Mouse (Mus musculus) gastrocnemius, postnatal 4 days (tissue): ENCODE results near the gene Cd68. TPM values are rescaled to one million over a fixed set of nuclear protein-coding genes. Genes with fewer than 3 reads are reported as not detected.
"Not testable (repeated sequence)": the region's sequence is repeated elsewhere in the genome, so short reads cannot be mapped to it uniquely, and the experiment has no call there.

Experiments
- DNase-seq, 2 experiments: peaks; one replicate each; pipeline ENCODE4 v3.0.0; 2021 to 2022; ENCODE audit warnings: low spot score in 2 of 2, mixed read lengths in 2 of 2
- microRNA-seq: library from miRNA; unstranded; fragments of <30 nt; microRNA quantifications from one replicate; pipeline ENCODE4 v1.2.0, GENCODE M21; 2021
- total RNA-seq, 2 experiments: library from RNA; stranded (reverse); gene quantifications; 2 replicates each; pipeline ENCODE4 v1.2.3; 2021

Gene Cd68
- total RNA-seq, 2 experiments from 2014 or later, result 13.1 to 14.0 TPM

DNA sequence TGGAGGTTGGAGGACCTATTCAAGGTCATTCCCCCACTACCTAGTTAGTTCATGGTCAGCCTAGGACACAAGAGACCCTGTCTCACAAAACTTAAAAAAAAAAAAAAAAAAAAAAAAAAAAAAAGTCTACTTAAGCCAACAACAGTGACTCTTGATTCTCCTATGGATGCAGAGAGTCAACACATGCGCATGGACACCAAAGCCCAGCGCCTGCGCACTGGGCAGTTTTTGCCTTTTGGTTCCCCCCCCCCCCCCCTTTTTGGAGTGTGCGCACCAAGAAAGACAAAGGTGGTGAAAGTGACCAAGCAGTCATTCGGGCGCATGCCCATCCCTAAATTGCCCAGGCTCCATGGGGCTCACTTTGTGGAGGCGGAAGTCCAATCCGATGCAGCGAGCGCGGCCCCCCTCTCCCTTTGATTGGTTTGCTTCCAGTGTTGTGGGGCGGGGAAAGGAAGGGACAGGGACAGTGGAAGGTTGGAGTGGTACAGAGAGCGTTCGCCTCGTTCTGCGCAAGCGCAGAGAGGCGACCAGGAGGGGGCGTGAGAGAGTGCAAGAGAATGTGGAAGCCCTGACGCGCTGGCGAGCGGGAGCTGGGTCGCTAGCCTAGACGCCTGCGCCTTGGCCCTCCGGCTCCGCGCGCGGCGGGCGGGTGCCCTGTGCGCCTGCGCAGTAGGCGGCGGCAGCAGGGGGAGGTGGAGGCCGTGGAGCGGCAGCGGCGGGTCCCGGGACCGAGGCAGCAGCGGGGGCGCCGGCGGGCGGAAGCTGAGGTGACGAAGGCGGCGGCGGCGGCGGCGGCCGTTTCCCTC is 33.5 kb downstream of the Cd68 start, which contains the start of gene Fxr2:
Gene Fxr2 (plus strand): TSS at position 707 of the 806 bp plus-strand sequence.
- peak; percentile 99 to 100 for DNase-seq

DNA sequence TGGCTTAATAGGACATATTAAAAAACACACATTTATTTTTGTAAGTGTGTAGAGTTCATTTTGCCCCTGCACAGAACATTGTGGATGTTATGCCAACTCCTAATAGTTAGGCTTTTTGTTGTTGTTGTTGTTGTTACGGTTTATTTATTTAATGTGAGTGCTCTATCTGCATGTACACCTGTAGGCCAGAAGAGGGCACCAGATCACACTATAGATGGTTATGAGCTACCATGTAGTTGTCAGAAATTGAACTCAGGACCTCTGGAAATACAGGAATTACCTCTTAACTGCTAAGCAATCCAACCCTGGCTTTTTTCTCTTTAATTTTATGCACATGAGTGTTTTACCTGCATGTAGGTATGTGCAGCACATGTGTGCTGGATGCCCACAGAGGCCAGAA is 36.2 kb downstream of the Cd68 start:
- no peak for DNase-seq

DNA sequence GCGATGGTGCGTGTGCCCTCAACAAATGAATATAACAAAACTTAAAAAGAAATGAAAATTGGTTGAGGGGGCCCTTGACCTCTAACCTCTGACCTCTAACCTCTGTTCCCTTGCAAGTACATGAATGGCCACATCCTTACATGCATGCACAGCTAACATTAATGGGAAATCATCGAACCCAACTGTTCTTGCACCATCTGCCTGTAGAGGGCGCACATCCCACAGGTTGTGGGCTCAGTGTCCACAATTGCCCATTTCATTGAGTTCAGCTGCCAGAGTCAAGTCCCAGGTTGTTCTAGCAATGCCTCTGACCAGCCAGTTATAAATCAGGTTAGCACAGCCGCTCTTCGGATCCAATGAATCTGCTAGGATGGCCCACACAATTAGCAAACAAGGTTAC is 37.7 kb downstream of the Cd68 start:
- peak; percentile 35 to 70 for DNase-seq

DNA sequence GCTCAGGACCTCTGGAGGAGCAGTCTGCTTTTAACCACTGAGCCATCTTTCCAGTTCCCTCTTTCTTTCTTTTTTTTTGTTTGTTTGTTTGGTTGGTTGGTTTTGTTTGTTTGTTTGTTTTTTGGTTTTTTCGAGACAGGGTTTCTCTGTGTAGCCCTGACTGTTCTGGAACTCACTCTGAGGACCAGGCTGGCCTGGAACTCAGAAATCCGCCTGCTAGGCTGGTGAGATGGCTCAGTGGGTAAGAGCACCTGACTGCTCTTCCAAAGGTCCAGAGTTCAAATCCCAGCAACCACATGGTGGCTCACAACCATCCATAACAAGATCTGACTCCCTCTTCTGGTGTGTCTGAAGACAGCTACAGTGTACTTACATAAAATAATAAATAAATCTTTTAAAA is 41.6 kb downstream of the Cd68 start:
- DNase-seq, result not testable (repeated sequence)

DNA sequence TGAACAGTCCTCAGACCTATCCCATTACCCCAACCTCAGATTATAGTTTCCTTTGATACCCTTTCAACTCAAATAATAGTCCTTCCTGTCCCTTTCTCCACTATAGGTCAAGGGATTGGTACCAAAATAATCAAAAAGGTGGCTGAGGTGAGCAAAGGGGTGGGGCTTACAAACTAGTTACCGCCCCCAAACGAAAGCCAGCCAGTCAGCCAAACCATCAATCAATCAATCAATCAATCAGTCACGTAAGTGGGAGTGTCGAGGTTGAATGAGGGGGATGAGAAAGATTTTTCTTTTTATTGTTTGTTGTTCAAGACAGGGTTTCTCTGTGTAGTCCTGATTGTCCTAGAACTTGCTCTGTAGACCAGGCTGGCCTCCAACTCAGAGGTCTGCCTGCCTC is 42.9 kb downstream of the Cd68 start:
- DNase-seq, result no peak

DNA sequence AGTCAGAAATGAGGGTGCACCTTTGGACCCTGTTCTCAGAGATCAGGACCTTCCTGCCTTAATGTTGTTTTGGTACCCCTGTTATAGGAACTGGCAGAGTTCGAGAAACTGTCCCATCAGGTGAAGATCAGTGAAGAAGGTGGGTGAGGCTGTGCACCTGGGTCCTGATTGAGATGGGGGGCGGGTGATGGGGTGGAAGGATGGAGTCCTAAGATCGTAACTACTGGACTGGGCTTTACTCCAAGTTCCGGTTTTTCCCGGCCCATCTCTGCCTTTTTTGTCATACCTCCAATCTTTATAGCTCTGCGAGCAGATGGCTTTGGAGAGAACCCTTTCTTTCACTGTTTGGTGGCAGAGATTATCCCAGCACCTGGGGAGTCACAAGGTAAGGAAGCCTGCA is 43.5 kb downstream of the Cd68 start:
- DNase-seq, result no peak

DNA sequence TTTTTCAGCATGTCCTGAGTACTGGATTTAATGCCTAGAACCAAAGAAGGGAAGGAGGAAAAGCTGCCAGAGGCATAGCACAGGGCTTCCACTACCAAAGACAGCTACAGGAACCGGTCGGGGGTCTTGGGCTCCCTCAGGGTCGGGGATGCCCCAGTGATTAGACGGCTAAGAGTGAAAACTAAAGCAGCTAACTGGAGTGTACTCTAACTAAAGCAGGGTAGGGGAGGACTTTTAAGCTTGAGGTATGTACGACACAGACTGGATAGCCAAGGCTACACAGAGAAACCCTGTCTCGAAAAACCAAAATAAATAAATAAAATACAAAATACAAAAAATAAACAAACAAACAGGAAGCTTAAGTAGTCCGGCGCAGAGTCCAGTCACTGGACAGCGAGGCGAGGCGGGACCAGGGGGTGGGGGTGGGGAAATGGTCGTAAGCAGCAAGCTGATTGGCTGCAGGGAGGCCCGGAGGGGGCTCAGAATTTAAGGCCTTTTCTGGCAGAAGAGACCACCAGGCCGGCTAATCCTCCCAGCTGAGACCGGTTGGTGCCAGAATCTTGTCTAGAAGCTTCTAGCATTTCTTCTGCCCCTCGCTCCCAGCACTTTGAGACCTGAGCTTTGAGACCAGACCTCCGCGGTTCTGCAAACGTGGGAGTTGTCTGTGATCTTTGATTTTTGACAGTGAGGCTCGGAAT is 44.2 kb downstream of the Cd68 start, which contains the start of gene Sat2:
Gene Sat2 (plus strand): TSS at position 454 of the 698 bp plus-strand sequence.
- peak; percentile 45 to 72 for DNase-seq

DNA sequence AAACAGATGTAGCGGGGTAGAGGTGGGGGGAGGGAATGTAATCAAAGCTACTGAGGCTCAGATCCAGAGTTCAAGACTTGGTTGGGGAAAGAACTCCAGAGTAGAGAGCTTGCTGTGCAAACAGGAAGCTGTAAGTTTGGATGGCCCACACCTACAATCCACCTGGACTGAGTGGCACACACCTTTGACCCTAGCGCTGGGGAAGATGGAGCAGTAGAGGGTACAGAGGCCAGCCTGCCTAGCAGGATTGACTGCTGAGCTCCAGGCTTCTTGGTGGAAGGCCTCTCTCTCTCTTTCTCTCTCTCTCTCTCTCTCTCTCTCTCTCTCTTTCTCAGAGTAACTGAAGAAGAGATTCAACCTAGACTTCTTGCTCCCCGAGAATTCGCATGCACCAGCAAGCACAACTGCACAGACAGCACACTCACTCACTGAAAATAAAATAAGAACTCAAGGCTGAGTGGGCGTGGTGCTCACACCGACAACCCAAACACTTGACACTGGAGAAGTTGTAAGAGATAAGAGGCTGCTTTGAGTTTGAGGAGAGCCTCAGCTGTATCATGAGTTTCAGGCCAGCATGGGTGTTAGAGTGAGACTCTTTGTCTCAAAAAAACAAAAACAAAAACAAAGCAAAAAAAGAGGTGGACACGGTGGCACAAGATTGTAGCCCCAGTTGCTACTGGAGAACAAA is 45.4 kb downstream of the Cd68 start:
- DNase-seq, result no peak

DNA sequence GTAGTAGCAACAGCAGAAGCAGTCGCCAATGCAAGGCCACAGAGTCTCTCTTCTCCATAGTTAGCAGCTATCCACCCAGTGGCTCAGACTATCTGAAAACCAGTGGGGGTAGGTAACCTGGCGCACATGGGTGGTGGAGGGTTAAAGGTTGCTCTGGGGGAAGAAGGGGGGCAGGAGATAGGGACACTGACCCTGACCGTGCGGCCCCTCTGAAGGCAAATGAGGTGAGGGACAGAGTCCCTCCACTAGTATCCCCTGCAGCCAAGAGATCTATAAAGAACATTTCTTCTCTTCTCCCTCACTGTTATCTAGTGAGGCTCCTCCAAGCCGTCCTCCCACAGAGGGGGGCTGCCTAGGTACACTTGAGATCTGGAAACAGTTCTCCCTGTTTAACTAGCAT is 48.1 kb downstream of the Cd68 start, which contains the start of gene Shbg:
Gene Shbg (minus strand): TSS at position 101 of the 400 bp plus-strand sequence.
- DNase-seq, result no peak

DNA sequence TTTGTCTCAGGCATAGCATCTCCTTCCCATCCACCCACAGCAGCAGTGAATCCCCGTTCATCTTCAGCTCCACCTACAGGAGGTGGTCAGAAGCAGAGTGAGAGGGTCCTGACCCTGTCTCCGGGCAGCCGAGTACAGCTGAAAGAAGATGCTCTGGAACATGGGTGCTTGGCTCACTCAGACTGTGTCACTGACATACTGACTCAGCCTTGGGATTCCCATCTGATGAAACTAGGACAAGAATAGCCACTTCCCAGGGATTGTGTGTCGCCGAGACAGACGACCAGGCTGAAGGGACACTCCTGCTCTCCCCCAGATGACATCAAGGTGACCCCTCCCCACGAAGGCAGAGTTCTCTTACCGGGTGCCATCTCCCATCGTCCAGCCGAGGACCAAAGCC is 49.2 kb downstream of the Cd68 start:
- no peak for DNase-seq

DNA sequence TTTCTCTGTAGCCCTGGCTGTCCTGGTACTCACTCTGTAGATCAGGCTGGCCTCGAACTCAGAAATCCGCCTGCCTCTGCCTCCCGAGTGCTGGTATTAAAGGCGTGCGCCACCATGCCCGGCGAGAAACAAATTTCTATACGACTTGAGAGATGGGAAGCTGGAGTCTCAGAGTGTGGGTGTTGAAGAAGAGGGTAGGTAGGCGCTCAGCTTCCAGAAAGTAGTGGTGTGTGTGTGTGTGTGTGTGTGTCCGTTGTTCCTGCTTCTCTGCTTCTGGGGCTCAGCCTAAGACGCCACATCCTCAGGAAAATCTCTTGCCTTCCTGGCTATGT is 51.7 kb downstream of the Cd68 start:
- not testable (repeated sequence) for DNase-seq

Small RNA genes within 50 kb of the gene (microRNA-seq; reads per million reads assigned to microRNA genes)
- gene Mir1934, result 1.9 reads per million
- not detected for gene Mir467f

Other genes with a start within 250 kb of the Cd68 start
- gene Dnah2, start 117.0 kb downstream of the Cd68 start, total RNA-seq, result under 1 TPM; 0.47 to 0.93 TPM
- gene Efnb3, start 105.9 kb downstream of the Cd68 start, total RNA-seq, result 1 to 10 TPM; 1.9 to 2.7 TPM
- gene Wrap53, start 85.9 kb downstream of the Cd68 start, total RNA-seq, result 1 to 10 TPM; 6.8 to 7.9 TPM
- gene Trp53, start 85.8 kb downstream of the Cd68 start, total RNA-seq, result 10 to 100 TPM; 51.1 to 51.9 TPM
- gene Atp1b2, start 60.2 kb downstream of the Cd68 start, total RNA-seq, result 100 to 1,000 TPM; 227 to 249 TPM
- gene Shbg, start 48.2 kb downstream of the Cd68 start, total RNA-seq, result not detected
- gene Sat2, start 44.1 kb downstream of the Cd68 start, total RNA-seq, result 1 to 10 TPM; 7.8 to 8.8 TPM
- gene Fxr2, start 33.2 kb downstream of the Cd68 start, total RNA-seq, result 10 to 100 TPM; 90.3 to 94.0 TPM
- not detected for gene Sox15, start 10.8 kb downstream of the Cd68 start, total RNA-seq
- gene Mpdu1, start 3.5 kb downstream of the Cd68 start, total RNA-seq, result 10 to 100 TPM; 31.6 to 33.0 TPM
- gene Eif4a1, start 6.3 kb upstream of the Cd68 start, total RNA-seq, result 100 to 1,000 TPM; 295 to 317 TPM
- gene Senp3, start 15.9 kb upstream of the Cd68 start, total RNA-seq, result 10 to 100 TPM; 43.5 to 45.9 TPM
- gene Tnfsf13, start 19.6 kb upstream of the Cd68 start, total RNA-seq, result 1 to 10 TPM; 1.0 to 2.9 TPM
- gene Tnfsf12, start 29.7 kb upstream of the Cd68 start, total RNA-seq, result 10 to 100 TPM; 22.3 to 22.9 TPM
- 1 to 10 TPM; 4.3 to 4.6 TPM for gene Tnfsfm13, start 29.9 kb upstream of the Cd68 start, total RNA-seq
- gene Polr2a, start 92.5 kb upstream of the Cd68 start, total RNA-seq, result 10 to 100 TPM; 66.4 to 72.2 TPM
- under 1 TPM in 1 of 2 experiments, not detected in 1; 0.25 TPM for gene Slc35g3, start 95.8 kb upstream of the Cd68 start, total RNA-seq
- gene Zbtb4, start 99.8 kb upstream of the Cd68 start, total RNA-seq, result 10 to 100 TPM; 26.7 to 30.5 TPM
- gene Chrnb1, start 129.8 kb upstream of the Cd68 start, total RNA-seq, result 100 to 1,000 TPM in 1 of 2 experiments, 10 to 100 TPM in 1; 95.1 to 110 TPM
- 10 to 100 TPM; 10.1 to 13.8 TPM for gene Fgf11, start 135.7 kb upstream of the Cd68 start, total RNA-seq
- not detected for gene Tmem102, start 139.5 kb upstream of the Cd68 start, total RNA-seq
- not detected for gene Gm39566, start 149.1 kb upstream of the Cd68 start, total RNA-seq
- not detected for gene Spem2, start 152.3 kb upstream of the Cd68 start, total RNA-seq
- gene Spem1, start 156.0 kb upstream of the Cd68 start, total RNA-seq, result under 1 TPM in 1 of 2 experiments, not detected in 1; 0.34 TPM
- 10 to 100 TPM; 22.3 to 23.2 TPM for gene Nlgn2, start 171.6 kb upstream of the Cd68 start, total RNA-seq
- gene Tmem256, start 172.4 kb upstream of the Cd68 start, total RNA-seq, result 100 to 1,000 TPM in 1 of 2 experiments, 10 to 100 TPM in 1; 97.5 to 141 TPM
- 10 to 100 TPM; 39.3 to 41.4 TPM for gene Plscr3, start 180.2 kb upstream of the Cd68 start, total RNA-seq
- under 1 TPM in 1 of 2 experiments, not detected in 1; 0.13 TPM for gene Tnk1, start 192.6 kb upstream of the Cd68 start, total RNA-seq
- not detected for gene Tmem95, start 211.9 kb upstream of the Cd68 start, total RNA-seq
- gene Kctd11, start 215.3 kb upstream of the Cd68 start, total RNA-seq, result 1 to 10 TPM; 3.5 to 4.7 TPM
- gene Acap1, start 229.4 kb upstream of the Cd68 start, total RNA-seq, result 1 to 10 TPM in 1 of 2 experiments, under 1 TPM in 1; 0.65 to 1.1 TPM
- gene 2810408A11Rik, start 234.8 kb upstream of the Cd68 start, total RNA-seq, result 1 to 10 TPM; 3.2 to 4.1 TPM
- gene Neurl4, start 234.9 kb upstream of the Cd68 start, total RNA-seq, result 10 to 100 TPM; 32.3 to 36.9 TPM
- gene Gps2, start 247.7 kb upstream of the Cd68 start, total RNA-seq, result 10 to 100 TPM; 35.9 to 44.5 TPM